Mouse (Mus musculus) C2C12 (cell line): ENCODE results near the gene Tnfsf14. TPM values are rescaled to one million over a fixed set of nuclear protein-coding genes. Genes with fewer than 3 reads are reported as not detected.

Experiments
- H3K27me3 ChIP-seq: one replicate; pipeline ENCODE4 v1.6.1; 2011; ENCODE audit not compliant: control insufficient read depth, insufficient read depth, insufficient read length
- H3K36me3 ChIP-seq: one replicate; pipeline ENCODE4 v1.6.1; 2011; ENCODE audit not compliant: control insufficient read depth, insufficient read depth
- H3K4me3 ChIP-seq: one replicate; pipeline ENCODE4 v1.5.1; 2011; ENCODE audit warnings: mild to moderate bottlenecking, control low read depth; ENCODE audit not compliant: poor library complexity, insufficient read depth, severe bottlenecking
- H3K79me2 ChIP-seq: one replicate; pipeline ENCODE4 v1.6.1; 2011; ENCODE audit not compliant: control insufficient read depth, insufficient read depth
- H3K79me3 ChIP-seq: one replicate; pipeline ENCODE4 v1.6.1; 2011; ENCODE audit warnings: low read depth, control low read depth
- H3ac ChIP-seq: one replicate; pipeline ENCODE3; 2011; ENCODE audit warnings: low read depth; ENCODE audit not compliant: control insufficient read depth, insufficient read length
- CEBPB ChIP-seq: IDR thresholded peaks from one replicate; pipeline ENCODE4 v1.6.1; 2011; ENCODE audit warnings: low read depth, mild to moderate bottlenecking, control low read depth, moderate library complexity
- CTCF ChIP-seq: IDR thresholded peaks from one replicate; pipeline ENCODE4 v1.5.1; 2011; ENCODE audit not compliant: control insufficient read depth, insufficient read depth, insufficient read length
- FOSL1 ChIP-seq: IDR thresholded peaks from one replicate; pipeline ENCODE4 v1.8.0; 2011; ENCODE audit warnings: mild to moderate bottlenecking, low read length; ENCODE audit not compliant: poor library complexity, insufficient read depth, severe bottlenecking
- MAX ChIP-seq: IDR thresholded peaks from one replicate; pipeline ENCODE4 v1.6.1; 2011; ENCODE audit warnings: mild to moderate bottlenecking, control low read depth
- MYOD1 ChIP-seq: IDR thresholded peaks from one replicate; pipeline ENCODE4 v1.6.1; 2011; ENCODE audit warnings: low read depth; ENCODE audit not compliant: control insufficient read depth, insufficient read length
- MYOG ChIP-seq: IDR thresholded peaks from one replicate; pipeline ENCODE4 v1.6.1; 2011; ENCODE audit not compliant: control insufficient read depth, insufficient read length; ENCODE audit errors: extremely low read depth
- USF1 ChIP-seq: IDR thresholded peaks from one replicate; pipeline ENCODE4 v1.6.1; 2011; ENCODE audit warnings: low read depth, mild to moderate bottlenecking, control low read depth, moderate library complexity
- polyA plus RNA-seq: library from polyadenylated mRNA; unstranded; fragments of >200 nt; fragmentation: generic; extraction: Trizol; gene quantifications from one replicate; pipeline ENCODE4 v1.2.1, GENCODE M21; 2012; ENCODE audit warnings: missing spikeins

The Tnfsf14 gene
- polyA plus RNA-seq, 1 experiment = not detected

- Histone ChIP-seq H3K79me2 (no peaks in the 10 kb centered on the region), H3K27me3 (peaks cover 47% of the 10 kb centered on the region), H3K79me3 (no peaks in the 10 kb centered on the region), H3K4me3 (no peak overlapping the region), H3K36me3 (no peaks in the 10 kb centered on the region), H3ac (no peak overlapping the region)
- TF ChIP-seq MYOD1 = no peak
- no peak for TF ChIP-seq CTCF
- no peak for TF ChIP-seq MYOG
- TF ChIP-seq MAX = no peak
- no peak for TF ChIP-seq FOSL1
- TF ChIP-seq USF1 = no peak
- TF ChIP-seq CEBPB = no peak
Observed at GRCm38 (mm10) chr17:57214676-57215387, 20.9 kb upstream of the Tnfsf14 start.

- no peaks in the 10 kb centered on the region for H3K36me3 ChIP-seq
- H3K27me3 ChIP-seq = peaks cover 40% of the 10 kb centered on the region
- H3K79me2 ChIP-seq = no peaks in the 10 kb centered on the region
- H3K4me3 ChIP-seq = no peak overlapping the region
- H3K79me3 ChIP-seq = no peaks in the 10 kb centered on the region
- no peak overlapping the region for H3ac ChIP-seq
- TF ChIP-seq USF1 (no peak), MYOG (no peak), CEBPB (no peak), MAX (no peak), FOSL1 (no peak), MYOD1 (no peak), CTCF (no peak)
Observed at GRCm38 (mm10) chr17:57211501-57211900, 17.5 kb upstream of the Tnfsf14 start.

- TF ChIP-seq MYOD1 = no peak
- TF ChIP-seq USF1 = no peak
- no peak for TF ChIP-seq FOSL1
- TF ChIP-seq MYOG = no peak
- no peak for TF ChIP-seq CTCF
- no peak for TF ChIP-seq MAX
- TF ChIP-seq CEBPB = no peak
- Histone ChIP-seq H3K4me3 (no peak overlapping the region), H3K36me3 (no peaks in the 10 kb centered on the region), H3ac (no peak overlapping the region), H3K79me3 (no peaks in the 10 kb centered on the region), H3K27me3 (peaks cover 21% of the 10 kb centered on the region), H3K79me2 (no peaks in the 10 kb centered on the region)
Observed at GRCm38 (mm10) chr17:57209330-57209729, 15.4 kb upstream of the Tnfsf14 start.

- Histone ChIP-seq H3ac (no peak overlapping the region), H3K4me3 (no peak overlapping the region), H3K27me3 (peaks cover 14% of the 10 kb centered on the region), H3K79me3 (no peaks in the 10 kb centered on the region), H3K79me2 (no peaks in the 10 kb centered on the region), H3K36me3 (no peaks in the 10 kb centered on the region)
- TF ChIP-seq MYOD1 (no peak), MYOG (no peak), CEBPB (no peak), USF1 (no peak), FOSL1 (no peak), CTCF (no peak), MAX (no peak)
Observed at GRCm38 (mm10) chr17:57207938-57208337, 14.0 kb upstream of the Tnfsf14 start.

GRCm38 (mm10) chr17:57201841-57202724, 8.1 kb upstream of the Tnfsf14 start:
- H3K27me3 ChIP-seq = peaks cover 4% of the 10 kb centered on the region
- no peak for TF ChIP-seq USF1
- no peak overlapping the region for H3K4me3 ChIP-seq
- H3K36me3 ChIP-seq = no peaks in the 10 kb centered on the region
- no peaks in the 10 kb centered on the region for H3K79me2 ChIP-seq
- H3ac ChIP-seq = no peak overlapping the region
- H3K79me3 ChIP-seq = no peaks in the 10 kb centered on the region
